Mouse (Mus musculus) spleen, adult 2 months (tissue): ENCODE results near the gene Med27.

Experiments used
- CTCF ChIP-seq: fragments of 200-500 bp; IDR thresholded peaks from 2 replicates; pipeline ENCODE4 v1.5.1; 2011; ENCODE audit warnings: mild to moderate bottlenecking, inconsistent platforms; ENCODE audit not compliant: insufficient read depth, insufficient read length, insufficient replicate concordance; ENCODE audit errors: extremely low read depth
- POLR2A ChIP-seq: fragments of 200-500 bp; IDR thresholded peaks from 2 replicates; pipeline ENCODE4 v1.6.1; 2011; ENCODE audit warnings: low read depth, low read length, inconsistent platforms

- TF ChIP-seq POLR2A (no peak), CTCF (no peak)
These were observed 225.5 kb downstream of the Med27 start for GRCm38 (mm10) chr2:29571921-29572700.
